Mouse (Mus musculus) lung, adult 2 months (tissue): Measurements from ENCODE around the gene 0610030E20Rik. TPM values are rescaled to one million over a fixed set of nuclear protein-coding genes. Genes with fewer than 3 reads are reported as not detected.

ENCODE experiments used
- DNase-seq: peaks from one replicate; pipeline ENCODE4 v3.0.0; 2022
- H3K4me1 ChIP-seq: fragments of 200-500 bp; 2 replicates; pipeline ENCODE4 v1.6.1; 2011; ENCODE audit warnings: low read length; ENCODE audit not compliant: control insufficient read depth, insufficient read depth
- H3K4me3 ChIP-seq: fragments of 200-500 bp; replicated peaks from 2 replicates; pipeline ENCODE3; 2011; ENCODE audit warnings: low read depth, mild to moderate bottlenecking, control low read depth, low read length; ENCODE audit errors: extremely low read depth
- CTCF ChIP-seq: fragments of 200-500 bp; IDR thresholded peaks from 2 replicates; pipeline ENCODE4 v1.5.1; 2011; ENCODE audit warnings: mild to moderate bottlenecking, low read length, control low read depth; ENCODE audit not compliant: insufficient read depth
- POLR2A ChIP-seq: fragments of 200-500 bp; IDR thresholded peaks from 2 replicates; pipeline ENCODE4 v1.6.1; 2011; ENCODE audit warnings: low read depth, mild to moderate bottlenecking, control low read depth, low read length, borderline replicate concordance; ENCODE audit errors: extremely low read depth
- WGBS: fragments of 180-500 bp; shearing (Covaris S2); methylation state at CpG from one replicate; pipeline ENCODE4 v1.1.7; 2018; 5-methylcytosine and 5-hydroxymethylcytosine counted together
- polyA plus RNA-seq: library from polyadenylated mRNA; depleted of rRNA; stranded (reverse); fragments of >200 nt; gene quantifications from 2 replicates; pipeline ENCODE4 v1.2.3, GENCODE M21; 2012; rRNA removed

Gene 0610030E20Rik
- polyA plus RNA-seq, result 19.3 and 21.3 TPM in 2 replicates

- peak; percentile 78 for DNase-seq
- Histone ChIP-seq H3K4me3 (peak within 1 kb of the TSS; percentile 83), H3K4me1 (peaks cover 14% of the 10 kb centered on the region)
- under 1% methylated on average over 72 of the region's 72 CpGs for WGBS
- TF ChIP-seq CTCF, result no peak
- peak; percentile 71; the same call in 1 of the 2 replicates for TF ChIP-seq POLR2A
These were observed at the start of gene 0610030E20Rik for GRCm38 (mm10) chr6:72347166-72347941. TSS of gene 0610030E20Rik (plus strand) at chr6:72347317.

- peaks cover 9% of the 10 kb centered on the region for H3K4me1 ChIP-seq
- DNase-seq, result no peak
- no peak overlapping the region for H3K4me3 ChIP-seq
- TF ChIP-seq CTCF, result no peak
- TF ChIP-seq POLR2A, result no peak
- 70% methylated on average over 3 of the region's 3 CpGs for WGBS
These were observed 49.3 kb upstream of the 0610030E20Rik start for GRCm38 (mm10) chr6:72297825-72298224.

GRCm38 (mm10) chr6:72302349-72302925, 44.7 kb upstream of the 0610030E20Rik start:
- 84% methylated on average over 11 of the region's 11 CpGs for WGBS
- DNase-seq, result no peak
- Histone ChIP-seq H3K4me3 (no peak overlapping the region), H3K4me1 (peaks cover 15% of the 10 kb centered on the region)
- TF ChIP-seq POLR2A, result no peak
- no peak for TF ChIP-seq CTCF

GRCm38 (mm10) chr6:72303510-72303909, 43.6 kb upstream of the 0610030E20Rik start:
- WGBS, result 51% methylated on average over 9 of the region's 9 CpGs
- no peak overlapping the region for H3K4me3 ChIP-seq
- no peak for DNase-seq
- peaks cover 15% of the 10 kb centered on the region for H3K4me1 ChIP-seq
- TF ChIP-seq CTCF (no peak), POLR2A (no peak)

GRCm38 (mm10) chr6:72312198-72312597, 34.9 kb upstream of the 0610030E20Rik start:
- WGBS, result 87% methylated on average over 3 of the region's 3 CpGs
- TF ChIP-seq CTCF, result no peak
- TF ChIP-seq POLR2A, result peak; percentile 35; the same call in 1 of the 2 replicates
- no peak for DNase-seq
- Histone ChIP-seq H3K4me3 (no peak overlapping the region), H3K4me1 (no peaks in the 10 kb centered on the region)

GRCm38 (mm10) chr6:72313124-72313867, 33.8 kb upstream of the 0610030E20Rik start:
- TF ChIP-seq POLR2A, result peak; percentile 70; the same call in 1 of the 2 replicates
- no peak for TF ChIP-seq CTCF

GRCm38 (mm10) chr6:72315384-72315783, 31.7 kb upstream of the 0610030E20Rik start:
- Histone ChIP-seq H3K4me3 (no peak overlapping the region), H3K4me1 (peaks cover 3% of the 10 kb centered on the region)
- TF ChIP-seq CTCF (no peak), POLR2A (peak; percentile 86; the same call in 1 of the 2 replicates)
- no peak for DNase-seq
- WGBS, result 70% methylated on average over 2 of the region's 2 CpGs

More at GRCm38 (mm10) chr6:72313124-72313867, 33.8 kb upstream of the 0610030E20Rik start:
- WGBS, result 75% methylated on average over 11 of the region's 11 CpGs
- no peak for DNase-seq
- no peaks in the 10 kb centered on the region for H3K4me1 ChIP-seq
- no peak overlapping the region for H3K4me3 ChIP-seq

- Histone ChIP-seq H3K4me3 (no peak overlapping the region), H3K4me1 (peaks cover 3% of the 10 kb centered on the region)
- peak; percentile 23; the same call in 1 of the 2 replicates for TF ChIP-seq CTCF
- TF ChIP-seq POLR2A, result peak; percentile 80; the same call in 1 of the 2 replicates
- WGBS, result 71% methylated on average over 1 of the region's 1 CpGs
- DNase-seq, result no peak
These were observed 31.1 kb upstream of the 0610030E20Rik start for GRCm38 (mm10) chr6:72316044-72316443.

- no peak for DNase-seq
- WGBS, result 83% methylated on average over 5 of the region's 5 CpGs
- Histone ChIP-seq H3K4me1 (peaks cover 3% of the 10 kb centered on the region), H3K4me3 (no peak overlapping the region)
- TF ChIP-seq POLR2A (no peak), CTCF (no peak)
These were observed 28.7 kb upstream of the 0610030E20Rik start for GRCm38 (mm10) chr6:72318440-72318839.

GRCm38 (mm10) chr6:72319019-72319418, 28.1 kb upstream of the 0610030E20Rik start:
- DNase-seq, result no peak
- WGBS, result 66% methylated on average over 11 of the region's 11 CpGs
- H3K4me1 ChIP-seq, result peaks cover 3% of the 10 kb centered on the region
- no peak overlapping the region for H3K4me3 ChIP-seq
- TF ChIP-seq POLR2A (no peak), CTCF (peak; percentile 17; the same call in 1 of the 2 replicates)
